Mouse (Mus musculus): ENCODE measurements around the gene Aldh5a1.

DNA sequence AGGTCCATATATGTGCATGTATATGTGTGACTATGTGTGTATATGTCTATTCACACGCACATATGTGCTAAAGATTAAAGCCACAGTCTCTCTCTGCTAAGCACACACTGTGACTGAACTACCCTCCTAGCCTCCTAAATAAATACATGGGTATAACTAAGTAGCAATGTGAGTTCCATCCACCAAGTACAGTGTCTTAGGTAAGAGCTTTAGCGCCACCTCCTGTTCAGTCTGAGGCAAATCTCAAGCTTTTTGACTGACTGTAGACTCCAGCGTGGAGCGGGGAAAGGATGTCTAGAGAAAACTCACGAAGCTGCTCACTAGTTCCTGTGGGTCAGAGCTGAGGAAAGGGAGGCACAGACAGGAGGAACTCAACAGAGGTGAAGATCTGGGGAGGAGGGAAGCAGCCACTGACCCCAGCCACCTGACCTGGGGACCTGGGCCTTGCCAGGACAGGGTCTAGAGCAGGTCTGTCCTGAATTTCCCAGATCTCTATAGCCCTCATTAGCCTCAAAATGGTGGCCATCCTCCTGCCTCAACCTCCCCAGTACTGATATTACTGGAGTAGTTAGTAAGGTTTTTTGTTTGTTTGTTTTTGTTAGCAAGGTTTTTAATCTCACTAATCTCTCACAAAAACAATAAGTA, 17.0 kb downstream of the Aldh5a1 start:
- TF ChIP-seq CTCF (IDR thresholded peaks at IDR 0.05; ENCODE audit: low read depth) (peak; percentile 84), EP300 (IDR thresholded peaks at IDR 0.05; ENCODE audit: low read depth) (no peak)

Measured in heart, postnatal 0 days (tissue).